Mouse (Mus musculus) limb, embryonic 12.5 days (tissue): Measurements from ENCODE around the gene Atp5g1. TPM values are rescaled to one million over a fixed set of nuclear protein-coding genes. Genes with fewer than 3 reads are reported as not detected.

Experiments
- ATAC-seq: fragments of 200-750 bp; cut with Nextera tagmentation; 2 replicates; pipeline ENCODE4 v1.8.0; 2017; ENCODE audit warnings: low read depth, moderate TSS enrichment; ENCODE audit not compliant: insufficient number of reproducible peaks, insufficient read depth, low FRiP score, low TSS enrichment
- H3K27ac ChIP-seq: fragments of 300-500 bp; sonication (generic); 2 replicates; pipeline ENCODE4 v1.5.1; 2016; ENCODE audit warnings: mild to moderate bottlenecking, moderate library complexity
- H3K27me3 ChIP-seq: fragments of 300-500 bp; sonication (generic); 2 replicates; pipeline ENCODE4 v1.6.1; 2016; ENCODE audit warnings: mild to moderate bottlenecking, moderate library complexity
- H3K36me3 ChIP-seq: fragments of 300-500 bp; sonication (generic); 2 replicates; pipeline ENCODE4 v1.6.1; 2016; ENCODE audit warnings: mild to moderate bottlenecking, moderate library complexity
- H3K4me1 ChIP-seq: fragments of 300-500 bp; sonication (generic); replicated peaks from 2 replicates; pipeline ENCODE4 v1.6.1; 2016
- H3K4me2 ChIP-seq: fragments of 300-500 bp; sonication (generic); 2 replicates; pipeline ENCODE4 v1.6.1; 2016; ENCODE audit warnings: mild to moderate bottlenecking, moderate library complexity
- H3K4me3 ChIP-seq: fragments of 300-500 bp; sonication (generic); replicated peaks from 2 replicates; pipeline ENCODE4 v1.5.1; 2016; ENCODE audit warnings: mild to moderate bottlenecking
- H3K9ac ChIP-seq: fragments of 300-500 bp; sonication (generic); replicated peaks from 2 replicates; pipeline ENCODE4 v1.6.1; 2016; ENCODE audit warnings: mild to moderate bottlenecking, moderate library complexity
- H3K9me3 ChIP-seq: fragments of 300-500 bp; sonication (generic); 2 replicates; pipeline ENCODE4 v1.6.1; 2016; ENCODE audit warnings: mild to moderate bottlenecking, moderate library complexity
- WGBS: fragments of 180-500 bp; shearing (Covaris S2); methylation state at CpG from one replicate; pipeline ENCODE4 v1.1.7; 2016; 5-methylcytosine and 5-hydroxymethylcytosine counted together
- polyA plus RNA-seq: library from polyadenylated mRNA; unstranded; fragments of >200 nt; fragmentation: Nextera tagmentation; extraction: Ambion mirVana; gene quantifications from 2 replicates; pipeline ENCODE4 v1.2.1, GENCODE M21; 2016

Atp5g1 gene
- polyA plus RNA-seq, 1 experiment from 2014 or later, result 492 TPM

GRCm38 (mm10) chr11:96093361-96093760, 17.9 kb upstream of the Atp5g1 start:
- Histone ChIP-seq H3K27me3 (0 out of 2 replicates have a peak, but pooled peaks cover 4% of the 10 kb centered on the region), H3K36me3 (no peaks in the 10 kb centered on the region), H3K27ac (no peak overlapping the region), H3K9me3 (0 out of 2 replicates have a peak, but pooled peaks cover under 1% of the 10 kb centered on the region), H3K4me3 (no peak overlapping the region), H3K9ac (no peak overlapping the region), H3K4me2 (no peak overlapping the region), H3K4me1 (no peaks in the 10 kb centered on the region)
- 13% methylated on average over 3 of the region's 3 CpGs for WGBS
- ATAC-seq, result no peak

GRCm38 (mm10) chr11:96092674-96093291, 17.3 kb upstream of the Atp5g1 start:
- H3K27me3 ChIP-seq, result 0 out of 2 replicates have a peak, but pooled peaks cover 4% of the 10 kb centered on the region
- 46% methylated on average over 7 of the region's 7 CpGs for WGBS
- H3K9me3 ChIP-seq, result peaks cover 6% of the 10 kb centered on the region; the same call in 1 of the 2 replicates
- no peaks in the 10 kb centered on the region for H3K4me1 ChIP-seq
- no peak for ATAC-seq
- no peaks in the 10 kb centered on the region for H3K36me3 ChIP-seq
- H3K4me3 ChIP-seq, result no peak overlapping the region
- no peak overlapping the region for H3K27ac ChIP-seq
- H3K4me2 ChIP-seq, result no peak overlapping the region
- no peak overlapping the region for H3K9ac ChIP-seq

- no peaks in the 10 kb centered on the region for H3K4me1 ChIP-seq
- H3K4me3 ChIP-seq, result no peak overlapping the region
- peaks cover 6% of the 10 kb centered on the region; the same call in 1 of the 2 replicates for H3K9me3 ChIP-seq
- ATAC-seq, result no peak
- no peak overlapping the region for H3K4me2 ChIP-seq
- H3K36me3 ChIP-seq, result no peaks in the 10 kb centered on the region
- WGBS, result 56% methylated on average over 2 of the region's 2 CpGs
- 0 out of 2 replicates have a peak, but pooled peaks cover 4% of the 10 kb centered on the region for H3K27me3 ChIP-seq
- no peak overlapping the region for H3K27ac ChIP-seq
- H3K9ac ChIP-seq, result no peak overlapping the region
Observed at GRCm38 (mm10) chr11:96091073-96091472, 15.6 kb upstream of the Atp5g1 start.

GRCm38 (mm10) chr11:96087981-96088380, 12.5 kb upstream of the Atp5g1 start:
- 87% methylated on average over 6 of the region's 6 CpGs for WGBS
- no peak for ATAC-seq
- Histone ChIP-seq H3K9ac (no peak overlapping the region), H3K4me2 (no peak overlapping the region), H3K4me3 (no peak overlapping the region), H3K36me3 (no peaks in the 10 kb centered on the region), H3K27ac (no peak overlapping the region), H3K9me3 (peaks cover 6% of the 10 kb centered on the region; the same call in 1 of the 2 replicates), H3K27me3 (peaks cover 3% of the 10 kb centered on the region; the same call in 1 of the 2 replicates), H3K4me1 (no peaks in the 10 kb centered on the region)

- H3K4me1 ChIP-seq, result no peaks in the 10 kb centered on the region
- no peak for ATAC-seq
- WGBS, result 76% methylated on average over 3 of the region's 3 CpGs
- H3K27me3 ChIP-seq, result no peaks in the 10 kb centered on the region; the same call in 1 of the 2 replicates
- no peak overlapping the region for H3K4me3 ChIP-seq
- H3K9ac ChIP-seq, result no peak overlapping the region
- no peaks in the 10 kb centered on the region for H3K36me3 ChIP-seq
- no peak overlapping the region for H3K4me2 ChIP-seq
- no peak overlapping the region for H3K27ac ChIP-seq
- no peaks in the 10 kb centered on the region for H3K9me3 ChIP-seq
Observed at GRCm38 (mm10) chr11:96082682-96083081, 7.2 kb upstream of the Atp5g1 start.

- Histone ChIP-seq H3K4me2 (no peak overlapping the region), H3K9me3 (no peaks in the 10 kb centered on the region), H3K27me3 (no peaks in the 10 kb centered on the region; the same call in 1 of the 2 replicates), H3K36me3 (no peaks in the 10 kb centered on the region), H3K9ac (no peak overlapping the region), H3K27ac (no peak overlapping the region), H3K4me3 (no peak overlapping the region), H3K4me1 (no peaks in the 10 kb centered on the region)
- 73% methylated on average over 5 of the region's 5 CpGs for WGBS
- no peak for ATAC-seq
Observed at GRCm38 (mm10) chr11:96080736-96081135, 5.3 kb upstream of the Atp5g1 start.

- H3K27ac ChIP-seq, result 0 out of 2 replicates have a peak overlapping the region, but pooled peaks have one; percentile 17
- H3K36me3 ChIP-seq, result peaks cover 17% of the 10 kb centered on the region
- H3K9ac ChIP-seq, result no peak overlapping the region
- WGBS, result 64% methylated on average over 13 of the region's 13 CpGs
- peak overlapping the region; percentile 51 for H3K4me2 ChIP-seq
- H3K4me1 ChIP-seq, result peaks cover 10% of the 10 kb centered on the region
- H3K27me3 ChIP-seq, result no peaks in the 10 kb centered on the region
- peak overlapping the region; percentile 27 for H3K4me3 ChIP-seq
- no peaks in the 10 kb centered on the region for H3K9me3 ChIP-seq
- no peak for ATAC-seq
Observed at GRCm38 (mm10) chr11:96076221-96077105, 993 bp upstream of the Atp5g1 start.

GRCm38 (mm10) chr11:96075177-96075508, 327 bp downstream of the Atp5g1 start:
- Histone ChIP-seq H3K36me3 (peaks cover 30% of the 10 kb centered on the region), H3K27me3 (no peaks in the 10 kb centered on the region), H3K4me3 (peak overlapping the region; percentile 77), H3K27ac (peak overlapping the region; percentile 66; the same call in 1 of the 2 replicates), H3K4me2 (peak overlapping the region; percentile 84), H3K9me3 (no peaks in the 10 kb centered on the region), H3K4me1 (peaks cover 10% of the 10 kb centered on the region), H3K9ac (peak overlapping the region; percentile 78)
- ATAC-seq, result no peak
- under 1% methylated on average over 15 of the region's 15 CpGs for WGBS

GRCm38 (mm10) chr11:96074351-96075176, 906 bp downstream of the Atp5g1 start:
- ATAC-seq, result no peak
- peak overlapping the region; percentile 78 for H3K9ac ChIP-seq
- no peaks in the 10 kb centered on the region for H3K27me3 ChIP-seq
- H3K4me2 ChIP-seq, result peak overlapping the region; percentile 84
- H3K36me3 ChIP-seq, result peaks cover 33% of the 10 kb centered on the region
- H3K4me1 ChIP-seq, result peaks cover 10% of the 10 kb centered on the region
- 0 out of 2 replicates have a peak overlapping the region, but pooled peaks have one; percentile 66 for H3K27ac ChIP-seq
- no peaks in the 10 kb centered on the region for H3K9me3 ChIP-seq
- peak overlapping the region; percentile 77 for H3K4me3 ChIP-seq
- WGBS, result 17% methylated on average over 17 of the region's 17 CpGs

GRCm38 (mm10) chr11:96073295-96073993, 2.0 kb downstream of the Atp5g1 start:
- WGBS, result 75% methylated on average over 9 of the region's 9 CpGs
- H3K4me3 ChIP-seq, result no peak overlapping the region
- peaks cover 10% of the 10 kb centered on the region for H3K4me1 ChIP-seq
- no peaks in the 10 kb centered on the region for H3K27me3 ChIP-seq
- no peak overlapping the region for H3K9ac ChIP-seq
- H3K4me2 ChIP-seq, result peak overlapping the region; percentile 84; the same call in 1 of the 2 replicates
- no peak overlapping the region for H3K27ac ChIP-seq
- peaks cover 33% of the 10 kb centered on the region for H3K36me3 ChIP-seq
- no peak for ATAC-seq
- H3K9me3 ChIP-seq, result no peaks in the 10 kb centered on the region
